Mouse (Mus musculus) testis, adult 2 months (tissue): ENCODE data around the gene Ing5. TPM values are rescaled to one million over a fixed set of nuclear protein-coding genes. Genes with fewer than 3 reads are reported as not detected.

Experiments used
- H3K27ac ChIP-seq: fragments of 200-500 bp; 2 replicates; pipeline ENCODE4 v1.5.1; 2012; ENCODE audit warnings: low read depth, low read length; ENCODE audit not compliant: control insufficient read depth, insufficient read depth
- H3K27me3 ChIP-seq: fragments of 200-500 bp; 2 replicates; pipeline ENCODE4 v1.6.1; 2012; ENCODE audit warnings: mild to moderate bottlenecking, low read length, moderate library complexity; ENCODE audit not compliant: control insufficient read depth, insufficient read depth
- H3K36me3 ChIP-seq: fragments of 200-500 bp; 2 replicates; pipeline ENCODE4 v1.6.1; 2012; ENCODE audit warnings: mild to moderate bottlenecking, low read length; ENCODE audit not compliant: control insufficient read depth, insufficient read depth
- H3K4me1 ChIP-seq: fragments of 200-500 bp; 2 replicates; pipeline ENCODE4 v1.6.1; 2012; ENCODE audit warnings: low read length; ENCODE audit not compliant: control insufficient read depth, insufficient read depth
- H3K4me3 ChIP-seq: fragments of 200-500 bp; 2 replicates; pipeline ENCODE4 v1.5.1; 2012; ENCODE audit warnings: low read depth, mild to moderate bottlenecking, low read length, moderate library complexity, mixed read lengths; ENCODE audit not compliant: control insufficient read depth
- CTCF ChIP-seq: fragments of 200-500 bp; IDR thresholded peaks from 2 replicates; pipeline ENCODE4 v1.5.1; 2012; ENCODE audit warnings: low read depth, mild to moderate bottlenecking, inconsistent platforms, low read length, moderate library complexity; ENCODE audit not compliant: control insufficient read depth, insufficient read depth, insufficient replicate concordance
- POLR2A ChIP-seq: fragments of 200-500 bp; IDR thresholded peaks from 2 replicates; pipeline ENCODE4 v1.6.1; 2012; ENCODE audit warnings: low read depth, mild to moderate bottlenecking, inconsistent platforms, low read length, moderate library complexity; ENCODE audit not compliant: control insufficient read depth
- polyA plus RNA-seq: library from polyadenylated mRNA; depleted of rRNA; stranded (reverse); fragments of >200 nt; gene quantifications from 2 replicates; pipeline ENCODE4 v1.2.3, GENCODE M21; 2012

The Ing5 gene
- polyA plus RNA-seq, 1 experiment, result 7.9 TPM

- H3K27ac ChIP-seq, result no peak overlapping the region
- peaks cover 5% of the 10 kb centered on the region for H3K36me3 ChIP-seq
- TF ChIP-seq POLR2A (no peak), CTCF (no peak)
- no peaks in the 10 kb centered on the region for H3K4me1 ChIP-seq
- no peaks in the 10 kb centered on the region for H3K27me3 ChIP-seq
- H3K4me3 ChIP-seq, result no peak overlapping the region
These were observed 7.8 kb downstream of the Ing5 start for GRCm38 (mm10) chr1:93811495-93812039.

GRCm38 (mm10) chr1:93817823-93818532, 14.2 kb downstream of the Ing5 start:
- H3K36me3 ChIP-seq, result peaks cover 3% of the 10 kb centered on the region
- TF ChIP-seq CTCF (no peak), POLR2A (no peak)

GRCm38 (mm10) chr1:93818722-93819121, 15.0 kb downstream of the Ing5 start:
- no peak overlapping the region for H3K4me3 ChIP-seq
- H3K4me1 ChIP-seq, result no peaks in the 10 kb centered on the region
- H3K36me3 ChIP-seq, result peaks cover 3% of the 10 kb centered on the region
- no peaks in the 10 kb centered on the region for H3K27me3 ChIP-seq
- TF ChIP-seq POLR2A, result no peak
- no peak for TF ChIP-seq CTCF
- H3K27ac ChIP-seq, result no peak overlapping the region

More at GRCm38 (mm10) chr1:93817823-93818532, 14.2 kb downstream of the Ing5 start:
- Histone ChIP-seq H3K27me3 (no peaks in the 10 kb centered on the region), H3K27ac (no peak overlapping the region), H3K4me1 (no peaks in the 10 kb centered on the region), H3K4me3 (no peak overlapping the region)

- no peak overlapping the region for H3K4me3 ChIP-seq
- no peaks in the 10 kb centered on the region; the same call in 1 of the 2 replicates for H3K36me3 ChIP-seq
- H3K4me1 ChIP-seq, result peaks cover 16% of the 10 kb centered on the region
- no peak overlapping the region for H3K27ac ChIP-seq
- no peaks in the 10 kb centered on the region for H3K27me3 ChIP-seq
- TF ChIP-seq CTCF (no peak), POLR2A (no peak)
These were observed 20.2 kb downstream of the Ing5 start for GRCm38 (mm10) chr1:93823796-93824495.

- Histone ChIP-seq H3K4me3 (peak within 1 kb of the TSS; percentile 88), H3K4me1 (peaks cover 16% of the 10 kb centered on the region), H3K36me3 (no peaks in the 10 kb centered on the region; the same call in 1 of the 2 replicates), H3K27ac (peak within 1 kb of the TSS; percentile 88), H3K27me3 (no peaks in the 10 kb centered on the region)
- TF ChIP-seq POLR2A (no peak), CTCF (no peak)
These were observed 20.8 kb downstream of the Ing5 start, which contains the start of gene D2hgdh for GRCm38 (mm10) chr1:93824609-93825008. Gene D2hgdh, plus strand, starts transcription at chr1:93824909.

GRCm38 (mm10) chr1:93825105-93825674, 21.4 kb downstream of the Ing5 start:
- peak overlapping the region; percentile 88 for H3K27ac ChIP-seq
- no peaks in the 10 kb centered on the region; the same call in 1 of the 2 replicates for H3K36me3 ChIP-seq
- TF ChIP-seq CTCF, result peak; percentile 6; the same call in 1 of the 2 replicates
- TF ChIP-seq POLR2A, result peak; percentile 96
- H3K27me3 ChIP-seq, result no peaks in the 10 kb centered on the region
- peak overlapping the region; percentile 88 for H3K4me3 ChIP-seq
- peaks cover 16% of the 10 kb centered on the region for H3K4me1 ChIP-seq

GRCm38 (mm10) chr1:93825771-93826539, 22.2 kb downstream of the Ing5 start:
- no peak for TF ChIP-seq CTCF
- TF ChIP-seq POLR2A, result no peak
- no peaks in the 10 kb centered on the region for H3K36me3 ChIP-seq
- no peaks in the 10 kb centered on the region for H3K27me3 ChIP-seq
- H3K27ac ChIP-seq, result peak overlapping the region; percentile 88
- peak overlapping the region; percentile 88 for H3K4me3 ChIP-seq
- peaks cover 16% of the 10 kb centered on the region for H3K4me1 ChIP-seq
